Mouse (Mus musculus) cerebellum, postnatal 10 days (tissue): ENCODE data around the gene Krt23.
A peak's percentile ranks its signal among the peaks of the same experiment; 100 is the strongest.

Source experiments
- DNase-seq, 2 experiments: peaks; one replicate each; pipeline ENCODE4 v3.0.0; 2021; ENCODE audit warnings: mixed read lengths in 2 of 2

The Krt23 gene

GRCm38 (mm10) chr11:99492733-99493573 is at the start of gene Krt23:
Krt23 (minus strand) TSS chr11:99493137.
- no peak for DNase-seq

- DNase-seq: peak; percentile 84 to 91
Observed at GRCm38 (mm10) chr11:99539721-99540120, 46.8 kb upstream of the Krt23 start.

GRCm38 (mm10) chr11:99521288-99521860 is 28.4 kb upstream of the Krt23 start, which contains the start of gene Krt39:
Krt39 (minus strand) TSS chr11:99521338.
- DNase-seq: no peak

GRCm38 (mm10) chr11:99514098-99514497 is 21.2 kb upstream of the Krt23 start:
- DNase-seq: no peak

GRCm38 (mm10) chr11:99500095-99500805 is 7.3 kb upstream of the Krt23 start:
- DNase-seq: no peak

GRCm38 (mm10) chr11:99496460-99496859 is 3.5 kb upstream of the Krt23 start:
- DNase-seq: no peak

- DNase-seq: no peak
Observed at GRCm38 (mm10) chr11:99494741-99495140, 1.8 kb upstream of the Krt23 start.

- DNase-seq: no peak
Observed at GRCm38 (mm10) chr11:99493574-99493850, 575 bp upstream of the Krt23 start.

GRCm38 (mm10) chr11:99491040-99491439 is 1.9 kb downstream of the Krt23 start:
- DNase-seq: no peak

GRCm38 (mm10) chr11:99490624-99491023 is 2.3 kb downstream of the Krt23 start:
- DNase-seq: no peak

GRCm38 (mm10) chr11:99489233-99489632 is 3.7 kb downstream of the Krt23 start:
- no peak for DNase-seq

GRCm38 (mm10) chr11:99474981-99475380 is 18.0 kb downstream of the Krt23 start:
- DNase-seq: no peak

- DNase-seq: no peak
Observed at GRCm38 (mm10) chr11:99473433-99473832, 19.5 kb downstream of the Krt23 start.

- DNase-seq: no peak
Observed at GRCm38 (mm10) chr11:99472405-99472804, 20.5 kb downstream of the Krt23 start.

GRCm38 (mm10) chr11:99471946-99472345 is 21.0 kb downstream of the Krt23 start:
- DNase-seq: no peak

GRCm38 (mm10) chr11:99469228-99469627 is 23.7 kb downstream of the Krt23 start:
- DNase-seq: no peak

- DNase-seq: no peak
Observed at GRCm38 (mm10) chr11:99468566-99468965, 24.4 kb downstream of the Krt23 start.

GRCm38 (mm10) chr11:99466316-99466715 is 26.6 kb downstream of the Krt23 start:
- DNase-seq: no peak

- peak; percentile 94 to 98 for DNase-seq
Observed at GRCm38 (mm10) chr11:99464836-99465235, 28.1 kb downstream of the Krt23 start.

- DNase-seq: peak; percentile 83 to 89
Observed at GRCm38 (mm10) chr11:99463155-99463554, 29.8 kb downstream of the Krt23 start.

- no peak for DNase-seq
Observed at GRCm38 (mm10) chr11:99461736-99462135, 31.2 kb downstream of the Krt23 start.

- DNase-seq: no peak
Observed at GRCm38 (mm10) chr11:99458887-99459286, 34.0 kb downstream of the Krt23 start.

GRCm38 (mm10) chr11:99454759-99455158 is 38.2 kb downstream of the Krt23 start:
- DNase-seq: no peak

GRCm38 (mm10) chr11:99454044-99454443 is 38.9 kb downstream of the Krt23 start:
- DNase-seq: no peak
